Mouse (Mus musculus) stomach, postnatal 0 days (tissue): ENCODE measurements around the gene Sox5.

ENCODE experiments used
- CTCF ChIP-seq: IDR thresholded peaks from 2 replicates; pipeline ENCODE4 v1.5.1; 2016; ENCODE audit warnings: antibody characterized with exemption, low read depth, mild to moderate bottlenecking, moderate library complexity
- EP300 ChIP-seq: optimal IDR thresholded peaks from 2 replicates; pipeline ENCODE3; 2016; ENCODE audit warnings: antibody characterized with exemption

- TF ChIP-seq CTCF (no peak), EP300 (no peak)
Observed at GRCm38 (mm10) chr6:144459486-144459885, 322.3 kb downstream of the Sox5 start.
